Mouse (Mus musculus) spleen, adult 2 months (tissue): ENCODE results near the gene Nars2. TPM values are rescaled to one million over a fixed set of nuclear protein-coding genes. Genes with fewer than 3 reads are reported as not detected.
"Not testable (repeated sequence)": the region's sequence is repeated elsewhere in the genome, so short reads cannot be mapped to it uniquely, and the experiment has no call there.

Experiments used
- DNase-seq, 2 experiments: peaks; one replicate each; pipeline versions ENCODE4 v3.0.0 to v3.0.0-alpha.2; 2012 to 2021; ENCODE audit warnings: low spot score in 2 of 2, low read depth in 1 of 2
- H3K27ac ChIP-seq: fragments of 200-500 bp; 2 replicates; pipeline ENCODE4 v1.5.1; 2012; ENCODE audit warnings: low read length, inconsistent platforms; ENCODE audit not compliant: insufficient read depth
- H3K27me3 ChIP-seq: fragments of 200-500 bp; 2 replicates; pipeline ENCODE4 v1.6.1; 2012; ENCODE audit warnings: mild to moderate bottlenecking, moderate library complexity, low read length, inconsistent platforms; ENCODE audit not compliant: control insufficient read depth, insufficient read depth
- H3K36me3 ChIP-seq: fragments of 200-500 bp; 2 replicates; pipeline ENCODE4 v1.6.1; 2012; ENCODE audit warnings: mild to moderate bottlenecking, low read length, inconsistent platforms; ENCODE audit not compliant: control insufficient read depth, insufficient read depth
- H3K4me1 ChIP-seq: fragments of 200-500 bp; 2 replicates; pipeline ENCODE4 v1.6.1; 2011; ENCODE audit warnings: inconsistent platforms; ENCODE audit not compliant: control insufficient read depth, insufficient read depth, insufficient read length
- H3K4me3 ChIP-seq: fragments of 200-500 bp; 2 replicates; pipeline ENCODE4 v1.5.1; 2011; ENCODE audit warnings: mild to moderate bottlenecking, inconsistent platforms; ENCODE audit not compliant: insufficient read depth, insufficient read length; ENCODE audit errors: extremely low read depth
- CTCF ChIP-seq: fragments of 200-500 bp; IDR thresholded peaks from 2 replicates; pipeline ENCODE4 v1.5.1; 2011; ENCODE audit warnings: mild to moderate bottlenecking, inconsistent platforms; ENCODE audit not compliant: insufficient read depth, insufficient read length, insufficient replicate concordance; ENCODE audit errors: extremely low read depth
- POLR2A ChIP-seq: fragments of 200-500 bp; IDR thresholded peaks from 2 replicates; pipeline ENCODE4 v1.6.1; 2011; ENCODE audit warnings: low read depth, low read length, inconsistent platforms
- WGBS: fragments of 180-500 bp; shearing (Covaris S2); methylation state at CpG from one replicate; pipeline ENCODE4 v1.1.7; 2018; 5-methylcytosine and 5-hydroxymethylcytosine counted together
- polyA plus RNA-seq: library from polyadenylated mRNA; depleted of rRNA; stranded (reverse); fragments of >200 nt; gene quantifications from 2 replicates; pipeline ENCODE4 v1.2.3, GENCODE M21; 2012

Gene Nars2
- polyA plus RNA-seq, 1 experiment: 1.6 TPM

DNA sequence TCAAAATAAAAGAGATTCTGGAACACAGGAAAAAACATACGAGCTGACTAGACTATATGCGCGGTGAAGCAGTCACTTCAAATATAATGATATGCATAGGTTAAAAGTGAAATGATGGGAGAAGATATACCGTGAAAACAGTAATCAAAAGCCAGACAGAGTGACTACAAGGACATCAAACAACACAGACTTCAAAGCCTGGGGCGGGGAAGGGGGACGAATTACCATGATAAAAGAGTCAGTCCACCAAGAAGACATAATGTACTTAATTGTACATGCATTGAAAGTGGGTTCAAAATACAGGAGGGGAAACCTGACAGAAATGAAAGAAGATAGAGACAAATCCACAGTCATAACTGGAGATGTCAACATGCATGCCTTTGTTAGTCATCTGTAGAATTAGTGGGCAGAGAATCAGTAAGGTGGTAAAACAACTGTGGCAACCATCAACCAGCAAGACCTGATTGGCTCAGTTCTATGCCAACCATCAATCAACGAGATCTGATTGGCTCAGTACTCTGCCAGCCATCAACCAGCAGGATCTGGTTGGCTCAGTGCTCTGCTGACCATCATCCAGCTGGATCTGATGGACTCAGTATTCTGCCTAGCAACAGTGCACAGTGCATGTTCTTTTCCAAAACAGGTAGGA lies 30.7 kb upstream of the Nars2 start:
- Histone ChIP-seq H3K27me3 (no peaks in the 10 kb centered on the region), H3K27ac (no peak overlapping the region), H3K4me1 (no peaks in the 10 kb centered on the region), H3K4me3 (no peak overlapping the region), H3K36me3 (no peaks in the 10 kb centered on the region)
- 83% methylated on average over 7 of the region's 7 CpGs for WGBS
- DNase-seq: no peak
- no peak for TF ChIP-seq CTCF
- TF ChIP-seq POLR2A: no peak

DNA sequence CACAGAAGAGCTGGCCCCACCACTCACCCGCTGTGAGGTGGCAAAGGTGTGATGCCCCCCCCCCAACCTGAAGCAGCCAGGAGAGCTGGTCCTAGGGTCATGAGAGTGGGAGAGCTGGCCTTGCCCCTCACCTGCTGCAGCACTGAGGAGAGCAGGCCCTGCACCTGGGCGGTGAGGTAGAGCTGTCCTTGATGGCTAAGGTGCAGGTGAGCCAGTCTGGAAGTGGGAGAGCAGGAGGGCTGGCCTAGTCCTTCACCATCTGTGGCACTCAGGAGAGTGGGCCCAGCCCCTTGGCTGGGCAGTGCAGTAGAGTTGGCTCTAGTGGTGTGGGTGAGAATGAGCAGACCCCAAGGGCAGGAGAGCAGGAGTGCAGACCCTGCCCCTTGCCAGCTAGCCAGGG lies 28.4 kb upstream of the Nars2 start:
- H3K27me3 ChIP-seq: no peaks in the 10 kb centered on the region
- H3K36me3 ChIP-seq: no peaks in the 10 kb centered on the region
- H3K4me1 ChIP-seq: no peaks in the 10 kb centered on the region
- no peak for TF ChIP-seq CTCF
- TF ChIP-seq POLR2A: no peak
- H3K27ac ChIP-seq: no peak overlapping the region
- DNase-seq: no peak
- 90% methylated on average over 2 of the region's 2 CpGs for WGBS
- H3K4me3 ChIP-seq: no peak overlapping the region

DNA sequence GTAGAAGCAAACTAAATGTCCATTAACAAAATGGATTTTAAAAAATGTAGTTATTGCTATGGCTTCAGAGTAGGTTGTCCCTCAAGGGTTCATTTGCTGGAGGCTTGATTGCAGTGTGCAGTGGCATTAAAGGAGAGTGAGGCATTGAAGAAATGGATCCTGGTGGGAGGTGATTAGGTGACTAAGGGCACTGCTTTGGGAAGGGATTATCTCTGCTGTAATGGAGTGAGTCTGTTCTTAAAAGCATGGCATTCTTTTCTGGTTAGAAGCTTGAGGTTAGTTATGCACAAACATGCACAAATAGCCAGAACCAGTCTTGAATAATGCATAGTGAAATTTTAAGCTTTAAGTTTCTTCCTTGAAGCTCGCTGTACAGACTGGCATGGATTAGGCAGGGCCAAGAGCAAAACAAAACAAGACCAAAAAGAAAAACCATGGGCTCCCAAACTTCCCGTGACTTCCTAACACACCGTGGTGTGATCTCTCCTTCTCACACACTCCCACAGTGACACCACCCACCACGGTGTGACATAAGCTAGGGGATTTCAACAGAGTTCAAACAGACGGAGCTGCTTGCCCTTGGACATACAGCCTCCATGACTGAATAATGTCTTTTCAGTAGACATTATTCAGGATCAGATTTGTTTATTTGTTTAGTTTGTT lies 7.5 kb upstream of the Nars2 start:
- Histone ChIP-seq H3K36me3 (no peaks in the 10 kb centered on the region), H3K4me3 (no peak overlapping the region), H3K27ac (no peak overlapping the region), H3K4me1 (no peaks in the 10 kb centered on the region), H3K27me3 (no peaks in the 10 kb centered on the region)
- WGBS: 82% methylated on average over 5 of the region's 5 CpGs
- TF ChIP-seq POLR2A: no peak
- no peak for TF ChIP-seq CTCF
- no peak for DNase-seq

GRCm38 (mm10) chr7:96946501-96946900 lies 4.8 kb upstream of the Nars2 start:
- not testable (repeated sequence) for DNase-seq, H3K27me3 ChIP-seq, H3K36me3 ChIP-seq, H3K4me1 ChIP-seq, H3K27ac ChIP-seq, H3K4me3 ChIP-seq
- 45% methylated on average over 8 of the region's 8 CpGs for WGBS

DNA sequence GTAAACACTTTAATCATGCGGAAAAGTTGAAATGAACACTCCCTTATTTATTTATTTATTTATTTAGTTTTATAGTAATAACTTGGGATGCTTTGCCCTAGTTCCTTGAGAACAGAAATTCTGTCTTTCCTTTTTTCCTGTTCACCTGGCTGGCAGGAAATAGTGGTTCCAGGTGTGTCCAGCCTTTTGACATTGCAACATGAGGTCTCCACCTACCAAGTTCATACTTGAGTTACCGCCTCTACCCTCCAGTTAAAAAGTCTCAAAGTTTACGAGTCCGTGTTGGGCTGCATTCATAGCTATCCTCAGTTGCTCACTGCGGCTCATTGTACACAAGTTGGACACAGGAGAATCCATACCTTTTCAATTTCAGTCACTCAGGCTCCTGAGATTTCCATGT lies 789 bp downstream of the Nars2 start:
- no peak overlapping the region for H3K27ac ChIP-seq
- H3K4me3 ChIP-seq: peak overlapping the region; percentile 80
- peaks cover 2% of the 10 kb centered on the region for H3K36me3 ChIP-seq
- H3K27me3 ChIP-seq: no peaks in the 10 kb centered on the region
- DNase-seq: no peak
- 24% methylated on average over 5 of the region's 5 CpGs for WGBS
- no peak for TF ChIP-seq POLR2A
- no peak for TF ChIP-seq CTCF
- H3K4me1 ChIP-seq: no peaks in the 10 kb centered on the region

- peaks cover 11% of the 10 kb centered on the region for H3K36me3 ChIP-seq
- WGBS: 84% methylated on average over 5 of the region's 5 CpGs
- no peak overlapping the region for H3K27ac ChIP-seq
- no peaks in the 10 kb centered on the region for H3K4me1 ChIP-seq
- no peak overlapping the region for H3K4me3 ChIP-seq
- TF ChIP-seq CTCF: no peak
- no peak for TF ChIP-seq POLR2A
- H3K27me3 ChIP-seq: no peaks in the 10 kb centered on the region
- DNase-seq: no peak
These were observed 7.9 kb downstream of the Nars2 start for GRCm38 (mm10) chr7:96959168-96959567.

GRCm38 (mm10) chr7:96967188-96967587 lies 15.9 kb downstream of the Nars2 start:
- H3K4me1 ChIP-seq: no peaks in the 10 kb centered on the region
- no peak overlapping the region for H3K27ac ChIP-seq
- H3K27me3 ChIP-seq: no peaks in the 10 kb centered on the region
- no peaks in the 10 kb centered on the region for H3K36me3 ChIP-seq
- H3K4me3 ChIP-seq: no peak overlapping the region
- 54% methylated on average over 3 of the region's 3 CpGs for WGBS
- TF ChIP-seq CTCF: no peak
- no peak for DNase-seq
